Mouse (Mus musculus) thymus, postnatal 0 days (tissue): ENCODE measurements around the gene Camta2. TPM values are rescaled to one million over a fixed set of nuclear protein-coding genes. Genes with fewer than 3 reads are reported as not detected.

ENCODE experiments used
- DNase-seq: peaks from one replicate; pipeline ENCODE4 v3.0.0-alpha.2; 2015; ENCODE audit warnings: low spot score
- polyA plus RNA-seq: library from polyadenylated mRNA; unstranded; fragments of >200 nt; fragmentation: Nextera tagmentation; extraction: Ambion mirVana; gene quantifications from 2 replicates; pipeline ENCODE4 v1.2.1, GENCODE M21; 2015

Gene Camta2
- polyA plus RNA-seq = 6.2 and 6.9 TPM in 2 replicates

DNA sequence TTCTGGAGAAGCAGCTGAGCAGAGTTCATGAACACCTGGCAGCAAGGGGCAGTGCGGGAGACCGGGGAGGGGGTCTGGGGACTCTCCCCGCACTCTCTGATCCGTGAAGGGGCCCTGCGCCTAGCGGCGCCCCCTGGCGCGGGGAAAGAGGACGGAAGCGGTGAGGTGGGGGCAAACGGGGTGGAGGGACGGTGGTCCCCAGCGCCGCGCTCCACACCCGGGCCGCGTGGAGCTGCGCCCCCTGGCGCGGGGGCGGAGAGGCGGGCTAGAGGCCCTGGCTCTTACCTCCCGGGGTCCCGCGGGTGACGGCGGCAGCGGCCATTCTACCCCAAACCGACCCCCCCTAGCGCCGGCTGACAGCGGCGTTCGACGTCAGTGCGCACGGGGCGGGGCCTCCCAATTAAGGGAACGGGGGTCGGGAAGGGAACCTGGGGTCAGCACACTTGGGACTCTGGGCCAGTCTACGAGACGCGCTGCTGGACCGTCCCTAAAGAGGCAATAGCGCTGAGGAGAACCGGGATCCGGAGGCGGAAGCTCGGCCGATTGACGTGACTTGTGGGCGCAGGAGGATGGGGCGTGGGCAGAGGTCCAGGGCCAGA, at the start of gene Camta2:
Camta2 (minus strand) TSS at position 505 of the 599 bp plus-strand sequence.
- peak; percentile 86 for DNase-seq

- no peak for DNase-seq
These were observed 45.4 kb upstream of the Camta2 start for GRCm38 (mm10) chr11:70733256-70733655.

- DNase-seq = no peak
These were observed 43.3 kb upstream of the Camta2 start for GRCm38 (mm10) chr11:70731178-70731577.

DNA sequence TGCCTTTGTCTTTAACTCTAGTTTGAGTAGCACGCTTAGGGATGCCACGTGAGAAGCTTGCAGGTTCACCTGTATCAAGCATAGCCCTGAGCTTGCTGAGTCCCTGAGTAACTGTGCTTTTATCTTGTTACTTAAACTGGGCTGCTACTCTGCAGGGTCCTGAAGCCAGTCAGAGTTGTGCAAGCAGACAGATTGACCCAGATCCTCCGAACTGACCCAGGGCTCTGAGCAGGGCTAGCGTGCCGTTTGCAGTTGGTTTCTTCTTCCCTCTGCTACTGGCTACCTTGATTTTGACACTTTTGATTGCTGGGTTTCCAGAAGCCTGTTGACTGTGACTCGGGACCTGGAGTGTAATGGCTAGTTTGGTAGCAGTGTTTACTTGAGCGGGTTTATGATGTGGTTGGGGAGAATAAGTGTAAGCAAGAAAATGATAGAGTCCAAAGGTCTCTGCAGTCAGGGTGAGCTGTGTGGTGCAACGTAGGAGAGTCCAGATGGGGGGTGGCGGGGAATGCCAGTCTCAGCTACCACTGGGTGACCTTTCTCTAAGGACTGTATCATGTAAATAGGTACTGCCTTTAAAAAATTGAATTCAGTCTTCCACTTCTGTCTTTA, 42.6 kb upstream of the Camta2 start:
- no peak for DNase-seq

GRCm38 (mm10) chr11:70727385-70727784, 39.5 kb upstream of the Camta2 start:
- DNase-seq = no peak

GRCm38 (mm10) chr11:70726585-70726984, 38.7 kb upstream of the Camta2 start:
- no peak for DNase-seq

GRCm38 (mm10) chr11:70724706-70725105, 36.8 kb upstream of the Camta2 start:
- no peak for DNase-seq

DNA sequence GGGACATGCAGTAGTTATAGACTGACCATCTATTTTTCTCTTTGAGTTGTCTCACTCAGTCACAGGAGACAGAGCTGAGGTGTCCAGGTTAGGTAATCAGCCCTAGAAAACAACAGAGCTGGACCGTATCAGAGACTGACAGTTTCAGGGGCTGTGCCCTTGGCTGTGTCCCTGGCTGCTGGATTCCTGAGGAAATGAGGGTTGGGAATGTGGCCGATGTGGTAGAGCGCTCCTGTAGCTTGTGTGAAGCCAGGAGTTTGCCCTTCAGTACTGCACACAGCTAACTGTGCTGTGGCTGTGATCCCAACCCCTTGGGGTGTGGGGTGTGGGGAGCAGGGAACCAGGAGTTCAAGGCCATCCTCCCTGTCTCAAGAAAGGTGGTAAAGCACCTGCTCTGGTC, 33.2 kb upstream of the Camta2 start:
- DNase-seq = no peak

DNA sequence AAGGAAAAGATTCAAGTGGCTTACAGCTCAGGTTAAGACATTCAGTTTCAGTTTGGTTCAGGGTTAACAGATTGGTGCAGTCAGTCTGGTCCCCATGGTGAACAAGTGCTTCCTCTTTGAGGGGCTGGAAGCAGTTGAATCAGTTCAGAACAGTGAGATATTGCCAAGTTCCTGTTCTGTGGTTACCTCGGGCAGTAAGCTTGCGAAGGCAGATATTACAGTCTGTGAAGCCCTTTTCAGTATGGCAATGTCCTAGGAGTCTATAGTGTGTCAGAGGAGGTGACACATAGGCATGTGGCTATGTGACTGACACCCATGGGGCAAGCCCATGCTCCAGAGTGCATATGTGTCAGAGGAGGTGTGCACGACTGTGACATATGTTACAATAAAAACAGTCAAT, 32.7 kb upstream of the Camta2 start:
- DNase-seq = no peak

GRCm38 (mm10) chr11:70718481-70718880, 30.6 kb upstream of the Camta2 start:
- DNase-seq = no peak

GRCm38 (mm10) chr11:70715832-70716231, 27.9 kb upstream of the Camta2 start:
- DNase-seq = no peak

DNA sequence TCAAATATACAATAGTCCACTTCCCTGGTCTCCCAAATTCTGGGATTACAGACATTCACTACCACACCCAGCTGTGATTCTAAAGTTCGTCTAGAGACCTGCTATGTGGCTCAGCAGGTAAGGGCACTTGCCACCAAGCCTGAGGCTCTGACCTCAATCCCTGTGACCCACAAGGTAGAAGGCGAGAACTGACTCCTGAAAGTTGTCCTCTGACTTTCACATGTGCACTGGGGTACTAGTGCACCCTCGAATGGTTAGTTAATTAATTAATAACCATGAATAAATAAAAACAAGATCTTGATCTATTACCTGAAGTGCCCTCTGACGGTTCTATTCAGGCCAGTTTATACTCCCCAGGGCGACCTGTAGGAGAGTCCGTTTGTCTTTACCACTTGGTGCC, 25.3 kb upstream of the Camta2 start:
- DNase-seq = no peak

DNA sequence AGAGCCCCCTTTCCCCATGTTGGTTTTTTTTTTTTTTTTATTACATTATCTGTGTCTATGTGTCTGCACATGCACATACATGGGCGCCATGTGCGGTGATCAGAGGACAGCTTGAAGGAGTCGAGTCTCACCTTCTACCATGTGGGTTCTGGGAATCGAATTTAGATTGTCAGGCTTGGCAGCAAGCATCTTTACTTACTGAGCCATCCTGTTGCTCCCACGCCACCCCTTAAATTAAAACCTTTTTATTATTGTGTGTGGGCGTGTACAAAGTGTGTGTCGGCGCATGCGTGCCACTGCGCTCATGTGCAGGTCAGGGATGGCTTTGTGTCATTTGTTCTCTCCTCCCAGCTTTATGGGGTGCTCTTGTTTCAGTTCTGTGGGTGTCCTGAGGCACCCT, 23.1 kb upstream of the Camta2 start:
- no peak for DNase-seq

DNA sequence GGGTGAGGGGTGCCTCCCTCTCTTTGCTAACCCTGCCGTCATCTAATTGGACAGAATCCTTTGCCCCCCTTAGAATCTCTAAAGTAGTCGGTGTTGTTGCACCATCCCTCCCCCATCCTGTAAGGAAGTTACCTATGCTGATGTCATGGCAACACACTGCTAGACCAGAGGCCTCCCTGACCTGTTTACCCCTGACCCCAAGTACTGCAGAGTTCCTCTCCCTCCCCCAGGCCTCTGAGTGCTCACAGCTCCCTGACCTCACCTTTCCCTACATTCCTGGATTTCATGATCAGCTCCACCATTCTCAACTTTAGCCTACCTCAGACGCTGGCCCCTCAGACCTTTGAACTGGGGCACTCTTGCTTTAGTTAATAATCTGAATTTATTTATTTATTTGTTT, 18.2 kb upstream of the Camta2 start:
- DNase-seq = no peak

- DNase-seq = no peak
These were observed 14.9 kb upstream of the Camta2 start for GRCm38 (mm10) chr11:70702781-70703180.

- no peak for DNase-seq
These were observed 14.3 kb upstream of the Camta2 start for GRCm38 (mm10) chr11:70701984-70702733.

DNA sequence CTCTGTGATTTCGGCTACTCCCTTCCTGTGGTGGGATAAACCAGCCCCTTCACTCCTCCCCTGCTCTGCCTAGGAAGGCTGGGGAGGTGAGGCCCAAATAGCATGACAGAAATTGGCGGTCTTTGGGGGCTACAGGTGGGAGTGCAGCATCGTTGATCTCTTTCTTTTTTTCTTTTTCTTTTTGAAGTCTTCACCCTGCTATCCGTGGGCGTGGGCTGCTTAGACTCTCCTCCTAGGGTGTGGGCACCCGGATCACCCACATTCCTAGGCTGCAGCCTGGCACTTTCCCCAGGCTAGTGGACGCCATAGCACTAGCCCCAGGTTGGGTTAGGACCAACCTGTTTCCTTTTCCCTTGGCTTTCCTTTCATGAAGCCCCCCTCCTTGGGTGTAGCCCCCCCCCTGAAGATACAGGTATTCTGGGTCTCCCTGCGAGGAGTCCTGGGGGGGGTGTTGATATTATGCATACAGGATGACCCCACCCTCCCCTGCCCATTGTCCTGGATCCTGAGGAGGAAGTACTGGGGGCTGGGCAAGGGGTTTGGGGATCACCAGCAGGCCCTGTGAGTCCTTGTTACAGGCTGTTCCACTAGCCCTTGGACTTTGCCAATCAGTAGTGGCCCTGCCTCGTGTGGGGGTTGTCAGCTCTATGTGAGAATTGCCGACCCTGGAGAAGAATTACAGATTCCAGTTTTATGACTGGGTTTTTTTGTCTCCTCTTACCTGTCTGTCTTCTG, 13.5 kb upstream of the Camta2 start:
- no peak for DNase-seq

GRCm38 (mm10) chr11:70700613-70701012, 12.7 kb upstream of the Camta2 start:
- DNase-seq = peak; percentile 49

DNA sequence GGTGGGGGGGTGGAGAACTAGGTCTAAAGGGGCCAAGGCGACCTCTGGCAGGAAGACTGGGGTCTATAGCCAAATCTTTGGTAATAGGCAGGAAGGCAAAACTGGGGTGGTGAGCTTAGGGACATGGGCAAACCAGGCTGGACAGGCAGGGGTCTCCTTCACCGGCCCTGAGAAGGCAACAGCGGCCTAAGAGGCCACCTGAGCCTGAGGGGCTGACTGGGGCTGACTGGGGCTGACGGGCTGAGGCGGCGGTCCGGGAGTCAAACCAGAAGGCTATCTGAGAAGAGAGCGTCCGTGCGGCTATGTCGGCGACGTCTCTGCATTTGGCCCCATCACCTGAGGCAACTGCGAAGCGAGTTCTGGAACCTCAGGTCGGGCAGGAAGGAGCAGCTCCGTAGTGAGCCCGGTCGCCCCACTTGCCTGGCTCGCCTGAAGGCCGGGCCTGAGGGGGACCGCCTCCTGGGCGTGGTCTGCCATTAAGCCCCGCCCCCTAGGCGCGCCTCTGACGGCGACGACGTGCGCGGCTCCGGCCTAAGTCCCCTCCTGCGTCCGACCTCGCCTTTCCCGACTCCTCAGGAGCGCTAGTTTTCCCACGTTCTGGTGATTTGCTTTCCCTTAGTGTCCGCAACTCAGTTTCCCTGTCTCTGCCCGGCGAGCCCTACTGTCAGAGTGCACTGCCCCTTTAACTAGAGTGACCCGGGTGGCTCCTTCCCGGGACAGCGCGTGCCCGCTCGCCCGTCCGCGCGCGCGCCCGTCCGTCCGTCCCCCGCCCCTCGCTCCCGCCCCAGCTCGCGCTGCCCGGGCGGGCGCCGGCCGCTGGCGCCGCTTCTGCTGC, 12.0 kb upstream of the Camta2 start, which contains the start of the genes Inca1 and Kif1c:
Inca1 (minus strand) TSS at position 434 of the 835 bp plus-strand sequence.
Kif1c (plus strand) TSS at position 827 of the 835 bp plus-strand sequence.
- DNase-seq = peak; percentile 94

DNA sequence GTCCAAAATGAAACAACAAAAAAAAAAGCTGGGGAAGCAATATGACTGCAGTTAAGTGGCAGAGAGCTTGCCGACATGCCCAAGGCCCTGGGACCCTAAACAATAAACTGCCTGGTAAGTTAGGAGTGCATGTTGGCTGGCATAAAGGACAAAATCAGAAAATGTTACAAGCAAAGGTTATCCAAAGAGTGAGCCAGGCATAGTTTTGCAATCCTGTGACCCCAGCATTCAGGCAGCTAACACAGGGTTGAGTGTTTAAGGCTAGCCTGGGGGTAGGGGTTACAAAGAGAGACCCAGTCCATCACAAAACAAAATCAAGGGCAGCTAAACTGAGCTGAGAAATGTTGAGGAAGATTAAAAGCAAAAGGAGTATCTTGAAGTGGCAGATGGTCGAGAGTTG, 11.1 kb upstream of the Camta2 start:
- no peak for DNase-seq

GRCm38 (mm10) chr11:70697376-70697775, 9.5 kb upstream of the Camta2 start:
- no peak for DNase-seq
